Mouse (Mus musculus) heart, adult 2 months (tissue): Measurements from ENCODE around the gene Tgm2. TPM values are rescaled to one million over a fixed set of nuclear protein-coding genes. Genes with fewer than 3 reads are reported as not detected.

ENCODE experiments used
- DNase-seq, 2 experiments: peaks; one replicate each; pipeline ENCODE4 v3.0.0; 2021
- H3K27ac ChIP-seq: fragments of 200-600 bp; 2 replicates; pipeline ENCODE4 v1.8.1; 2022
- H3K27me3 ChIP-seq: fragments of 200-500 bp; 2 replicates; pipeline ENCODE4 v1.6.1; 2012; ENCODE audit warnings: mild to moderate bottlenecking, low read length, inconsistent platforms, mixed read lengths; ENCODE audit not compliant: control insufficient read depth, insufficient read depth
- H3K36me3 ChIP-seq: fragments of 200-500 bp; 2 replicates; pipeline ENCODE4 v1.6.1; 2012; ENCODE audit warnings: low read length, inconsistent platforms; ENCODE audit not compliant: control insufficient read depth, insufficient read depth
- H3K4me1 ChIP-seq: fragments of 200-500 bp; 2 replicates; pipeline ENCODE4 v1.6.1; 2011; ENCODE audit warnings: low read length; ENCODE audit not compliant: control insufficient read depth, insufficient read depth
- H3K4me3 ChIP-seq: fragments of 200-600 bp; 2 replicates; pipeline ENCODE4 v1.8.1; 2022
- H3K79me2 ChIP-seq: fragments of 200-500 bp; replicated peaks from 2 replicates; pipeline ENCODE4 v1.6.1; 2012; ENCODE audit warnings: mild to moderate bottlenecking, inconsistent platforms, low read length, moderate library complexity, mixed read lengths; ENCODE audit not compliant: control insufficient read depth, insufficient read depth
- H3K9ac ChIP-seq: fragments of 200-500 bp; 2 replicates; pipeline ENCODE4 v1.6.1; 2012; ENCODE audit warnings: low read depth, mild to moderate bottlenecking, control low read depth, inconsistent platforms, low read length, mixed read lengths
- CTCF ChIP-seq: fragments of 200-600 bp; IDR thresholded peaks from 2 replicates; pipeline ENCODE4 v1.8.1; 2022; ENCODE audit warnings: antibody characterized with exemption, mild to moderate bottlenecking, moderate library complexity
- EP300 ChIP-seq: fragments of 200-500 bp; IDR thresholded peaks from 2 replicates; pipeline ENCODE4 v1.6.1; 2011; ENCODE audit warnings: low read depth, low read length, control low read depth; ENCODE audit not compliant: insufficient read depth
- POLR2A ChIP-seq: fragments of 200-500 bp; IDR thresholded peaks from 2 replicates; pipeline ENCODE4 v1.6.1; 2011; ENCODE audit warnings: mild to moderate bottlenecking, low read depth, low read length, control low read depth; ENCODE audit not compliant: insufficient read depth
- WGBS: fragments of 180-500 bp; shearing (Covaris S2); methylation state at CpG from one replicate; pipeline ENCODE4 v1.1.7; 2018; 5-methylcytosine and 5-hydroxymethylcytosine counted together
- intact Hi-C: fragments of 180-260 bp; cut with DNase I; formaldehyde crosslinking; loops from one replicate; pipeline ENCODE4 v1.15.1; 2025
- polyA plus RNA-seq: library from polyadenylated mRNA; depleted of rRNA; stranded (reverse); fragments of >200 nt; gene quantifications from 2 replicates; pipeline ENCODE4 v1.2.3, GENCODE M21; 2012
- total RNA-seq, 2 experiments: library from RNA; stranded (reverse); gene quantifications; 2 replicates each; pipeline ENCODE4 v1.2.3; 2021

The Tgm2 gene
- total and polyA plus RNA-seq, 3 experiments, result 155 to 286 (median 270) TPM

DNA sequence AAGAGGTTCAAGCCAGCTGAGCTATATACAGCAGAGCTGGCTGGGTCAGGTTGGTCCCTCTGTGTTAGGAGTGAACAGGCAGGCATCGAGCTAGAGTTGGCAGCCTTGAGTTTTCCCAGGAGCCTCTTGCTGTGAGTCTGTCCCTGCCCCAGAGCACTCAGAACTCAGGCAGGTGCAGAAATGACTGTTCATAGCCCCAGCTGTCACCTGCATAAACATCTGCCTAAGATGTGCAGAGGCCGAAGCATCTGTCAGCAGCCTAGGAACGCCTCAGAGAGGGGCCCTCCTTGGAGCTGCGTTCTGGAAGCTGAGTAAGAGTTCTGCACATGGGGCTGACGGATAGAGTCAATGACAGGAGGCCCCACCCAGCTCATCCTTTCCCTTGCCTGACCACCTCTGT is 31.3 kb downstream of the Tgm2 start:
- Histone ChIP-seq H3K9ac (no peak overlapping the region), H3K27ac (peak overlapping the region; percentile 79; the same call in 1 of the 2 replicates), H3K36me3 (no peaks in the 10 kb centered on the region; the same call in 1 of the 2 replicates), H3K4me1 (peaks cover 19% of the 10 kb centered on the region), H3K4me3 (no peak overlapping the region), H3K79me2 (no peaks in the 10 kb centered on the region), H3K27me3 (no peaks in the 10 kb centered on the region)
- no peak for DNase-seq
- intact Hi-C loops, result no loop called here
- no peak for TF ChIP-seq POLR2A
- TF ChIP-seq CTCF, result no peak
- TF ChIP-seq EP300, result no peak
- WGBS, result 42% methylated on average over 5 of the region's 5 CpGs

- H3K9ac ChIP-seq, result peak overlapping the region; percentile 51
- 15% methylated on average over 9 of the region's 9 CpGs for WGBS
- H3K4me1 ChIP-seq, result peaks cover 23% of the 10 kb centered on the region
Observed at GRCm38 (mm10) chr2:158113591-158114257, 32.5 kb downstream of the Tgm2 start.

DNA sequence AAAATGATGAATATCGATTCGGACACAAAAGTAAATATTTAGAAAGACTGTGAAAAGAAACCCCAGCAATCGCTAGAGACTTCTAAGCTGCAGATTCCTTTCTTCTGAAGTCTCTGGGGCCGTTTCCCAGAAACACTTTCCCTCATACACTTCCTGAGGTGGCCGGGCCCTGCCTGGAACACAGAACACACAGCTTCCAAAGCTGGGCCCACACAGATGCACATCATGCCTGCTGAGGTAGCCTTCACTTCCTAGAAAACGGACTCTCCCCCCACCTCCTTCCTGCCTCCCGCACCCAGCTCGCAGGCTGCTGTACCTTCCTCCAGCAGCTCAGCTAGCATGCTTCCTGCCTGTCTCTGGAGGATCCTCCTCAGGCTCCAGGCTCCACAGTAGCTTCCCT is 36.7 kb downstream of the Tgm2 start:
- DNase-seq, result peak; percentile 41 to 49
- Histone ChIP-seq H3K9ac (no peak overlapping the region; the same call in 1 of the 2 replicates), H3K79me2 (no peaks in the 10 kb centered on the region), H3K36me3 (no peaks in the 10 kb centered on the region), H3K27me3 (no peaks in the 10 kb centered on the region), H3K4me3 (no peak overlapping the region), H3K27ac (peak overlapping the region; percentile 62), H3K4me1 (peaks cover 15% of the 10 kb centered on the region)
- intact Hi-C loops, result loop anchor here (5.0 kb wide), 1 partner anchor 42 kb away; no protein-coding TSS in a partner anchor
- WGBS, result 37% methylated on average over 8 of the region's 8 CpGs
- TF ChIP-seq POLR2A (no peak), CTCF (no peak), EP300 (peak; percentile 50; the same call in 1 of the 2 replicates)

More at GRCm38 (mm10) chr2:158113591-158114257, 32.5 kb downstream of the Tgm2 start:
- H3K79me2 ChIP-seq, result no peaks in the 10 kb centered on the region
- intact Hi-C loops, result no loop called here
- DNase-seq, result peak; percentile 81 to 87
- no peak for TF ChIP-seq CTCF
- TF ChIP-seq EP300, result peak; percentile 81
- 0 out of 2 replicates have a peak, but pooled peaks have one; percentile 16 for TF ChIP-seq POLR2A
- H3K27me3 ChIP-seq, result no peaks in the 10 kb centered on the region
- peak overlapping the region; percentile 79 for H3K27ac ChIP-seq
- no peaks in the 10 kb centered on the region; the same call in 1 of the 2 replicates for H3K36me3 ChIP-seq
- H3K4me3 ChIP-seq, result no peak overlapping the region

DNA sequence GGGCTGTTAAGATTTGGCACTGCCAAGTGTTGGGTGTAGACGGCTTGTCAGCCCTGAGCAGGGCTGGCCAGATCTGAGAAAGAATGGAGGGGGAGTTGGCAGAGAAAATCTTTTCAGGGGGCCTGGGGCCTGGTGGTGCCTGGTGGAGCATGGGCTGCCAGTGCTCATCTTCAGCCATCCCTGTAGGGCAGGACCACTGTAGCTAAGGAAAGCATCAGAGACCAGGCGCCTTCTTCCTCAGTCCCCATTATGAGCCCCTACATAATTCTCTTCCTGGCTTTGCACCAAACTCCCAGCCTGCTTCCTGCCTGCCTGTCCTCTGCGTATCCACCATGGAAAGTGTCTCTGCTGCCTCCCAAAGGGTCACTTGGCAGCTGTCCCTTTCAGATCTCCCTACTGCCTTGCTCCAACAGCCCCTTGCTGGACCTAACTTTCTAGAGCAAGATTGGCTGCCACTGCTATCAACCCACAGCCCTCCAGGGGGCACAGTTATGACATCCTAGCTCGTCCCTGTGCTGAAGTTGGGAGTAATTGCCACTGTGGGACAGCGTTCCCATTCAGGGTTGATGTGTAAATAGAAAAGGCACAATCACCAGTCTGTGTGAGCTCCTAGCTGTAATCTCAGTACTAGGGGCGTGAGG is 39.2 kb downstream of the Tgm2 start:
- H3K4me3 ChIP-seq, result no peak overlapping the region
- DNase-seq, result peak; percentile 66 to 71
- H3K79me2 ChIP-seq, result no peaks in the 10 kb centered on the region
- no peak overlapping the region for H3K9ac ChIP-seq
- 23% methylated on average over 6 of the region's 6 CpGs for WGBS
- H3K27ac ChIP-seq, result no peak overlapping the region
- no peaks in the 10 kb centered on the region for H3K27me3 ChIP-seq
- H3K36me3 ChIP-seq, result no peaks in the 10 kb centered on the region
- H3K4me1 ChIP-seq, result peaks cover 7% of the 10 kb centered on the region
- intact Hi-C loops, result loop anchor here (1.0 to 5.0 kb wide), 4 partner anchors 39 to 97 kb away; partner anchors contain the start of gene Tgm2
- TF ChIP-seq CTCF (peak; percentile 88), EP300 (peak; percentile 94), POLR2A (no peak)

- intact Hi-C loops, result loop anchor here (2.0 to 5.0 kb wide), 2 partner anchors 38 to 75 kb away; no protein-coding TSS in a partner anchor
- Histone ChIP-seq H3K36me3 (no peaks in the 10 kb centered on the region), H3K79me2 (no peaks in the 10 kb centered on the region), H3K27ac (no peak overlapping the region), H3K9ac (no peak overlapping the region), H3K27me3 (no peaks in the 10 kb centered on the region), H3K4me3 (no peak overlapping the region), H3K4me1 (peaks cover 7% of the 10 kb centered on the region)
- DNase-seq, result peak in 1 of 2 experiments; percentile 47
- TF ChIP-seq EP300 (peak; percentile 52; the same call in 1 of the 2 replicates), CTCF (no peak)
- 58% methylated on average over 6 of the region's 6 CpGs for WGBS
Observed at GRCm38 (mm10) chr2:158105605-158106004, 40.6 kb downstream of the Tgm2 start.
